Mouse (Mus musculus) bone marrow macrophage, adult 2 months (primary cell): ENCODE results near the gene Sec14l4.

Experiments
- CTCF ChIP-seq: IDR thresholded peaks from 2 replicates; pipeline ENCODE4 v1.5.1; 2012; ENCODE audit warnings: low read depth, mild to moderate bottlenecking, low read length, moderate library complexity
- POLR2A ChIP-seq: IDR thresholded peaks from 2 replicates; pipeline ENCODE4 v1.6.1; 2012; ENCODE audit warnings: mild to moderate bottlenecking, low read depth, low read length, borderline replicate concordance

DNA sequence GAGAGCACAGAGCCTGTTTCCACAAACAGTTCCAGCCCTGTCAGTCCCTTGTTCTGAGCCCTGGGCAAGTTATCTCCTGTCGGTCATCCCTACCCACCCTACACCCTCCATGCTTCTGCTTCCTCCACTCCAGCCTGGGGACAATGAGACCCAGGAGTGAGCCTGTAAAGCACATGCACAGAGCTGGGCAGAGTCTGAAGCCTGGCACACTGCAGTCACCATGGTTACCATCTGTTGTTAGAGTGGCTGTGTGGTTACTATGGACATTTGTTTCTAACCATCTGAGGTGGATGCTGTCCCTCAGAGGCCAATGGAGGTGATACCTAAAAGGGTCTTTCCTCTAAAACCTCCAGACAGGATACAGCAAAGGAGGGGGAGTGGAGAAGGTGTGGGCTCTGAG, 38.4 kb downstream of the Sec14l4 start:
- no peak for TF ChIP-seq CTCF
- TF ChIP-seq POLR2A: no peak
